In genomic region chr10:50657352-50657751, GRCm38 (mm10) we compare ENCODE assay signal across 8 mouse cellular contexts.
A peak's percentile ranks its signal among the peaks of the same experiment; 100 is the strongest.
DNase-seq lines count a peak whose midpoint lies in the region; ATAC-seq and TF ChIP-seq lines count a peak whose summit lies in the region.

No protein-coding gene starts in this region.

- ATAC-seq in heart, embryonic 11.5 days (replicated peaks; ENCODE audit: insufficient number of reproducible peaks, low FRiP score, low TSS enrichment), result no peak
- peak; percentile 71 for ATAC-seq in hindbrain, postnatal 0 days
- 0 out of 2 replicates have a peak, but pooled peaks have one; percentile 66 for ATAC-seq in midbrain, postnatal 0 days (ENCODE audit: low FRiP score)

- peak; percentile 68 for TF ChIP-seq CTCF in hindbrain, postnatal 0 days (IDR thresholded peaks at IDR 0.05; ENCODE audit: low read depth)
- TF ChIP-seq CTCF in midbrain, postnatal 0 days (IDR thresholded peaks at IDR 0.05), result peak; percentile 75

- H3K4me1 ChIP-seq in heart, embryonic 11.5 days (ENCODE audit: control insufficient read depth, insufficient read depth, low read length), result no peaks in the 10 kb centered on the region
- no peaks in the 10 kb centered on the region for H3K4me1 ChIP-seq in hindbrain, postnatal 0 days (ENCODE audit: insufficient read depth, low read length)
- no peaks in the 10 kb centered on the region for H3K4me1 ChIP-seq in midbrain, postnatal 0 days (ENCODE audit: insufficient read depth, low read length)

- peaks cover 5% of the 10 kb centered on the region; the same call in 1 of the 2 replicates for H3K36me3 ChIP-seq in heart, embryonic 11.5 days (ENCODE audit: control insufficient read depth, insufficient read depth, low read length)
- peaks cover 7% of the 10 kb centered on the region; the same call in 1 of the 2 replicates for H3K36me3 ChIP-seq in hindbrain, postnatal 0 days (ENCODE audit: insufficient read depth, low read length)
- H3K36me3 ChIP-seq in midbrain, postnatal 0 days (ENCODE audit: insufficient read depth, low read length), result 0 out of 2 replicates have a peak, but pooled peaks cover 4% of the 10 kb centered on the region

- H3K9ac ChIP-seq in heart, embryonic 11.5 days (ENCODE audit: low read depth, low read length), result no peak overlapping the region
- no peak overlapping the region for H3K9ac ChIP-seq in hindbrain, postnatal 0 days (replicated peaks; ENCODE audit: low read length)
- H3K9ac ChIP-seq in midbrain, postnatal 0 days (replicated peaks; ENCODE audit: low read length, poor library complexity, severe bottlenecking), result no peak overlapping the region

- H3K4me2 ChIP-seq in heart, embryonic 11.5 days, result no peak overlapping the region
- H3K4me2 ChIP-seq in hindbrain, postnatal 0 days (ENCODE audit: low read depth, low read length), result no peak overlapping the region
- H3K4me2 ChIP-seq in midbrain, postnatal 0 days (ENCODE audit: low read depth, low read length, poor library complexity, severe bottlenecking), result no peak overlapping the region

- H3K4me3 ChIP-seq in heart, embryonic 11.5 days (ENCODE audit: low read depth, low read length), result no peak overlapping the region
- no peak overlapping the region for H3K4me3 ChIP-seq in hindbrain, postnatal 0 days (ENCODE audit: low read length)
- no peak overlapping the region for H3K4me3 ChIP-seq in midbrain, postnatal 0 days (ENCODE audit: low read depth, low read length)

- intact Hi-C loops in left cerebral cortex, postnatal 36 days (cut with DNase I), result no loop called here

- no peaks in the 10 kb centered on the region for H3K27me3 ChIP-seq in heart, embryonic 11.5 days (ENCODE audit: control insufficient read depth, insufficient read depth, low read length)
- no peaks in the 10 kb centered on the region for H3K27me3 ChIP-seq in hindbrain, postnatal 0 days (ENCODE audit: insufficient read depth, low read length)
- no peaks in the 10 kb centered on the region for H3K27me3 ChIP-seq in midbrain, postnatal 0 days (ENCODE audit: insufficient read depth, low read length)

- DNase-seq in heart, adult 8-10 months (ENCODE audit: low spot score), result peak; percentile 4
- peak; percentile 43 for DNase-seq in CD4-positive, CD25-positive, alpha-beta regulatory T cell, adult 2 months (ENCODE audit: low read depth, low spot score)
- DNase-seq in c-Kit-positive CD71-positive TER-119-negative erythroid progenitor cells, embryonic 14.5 days (ENCODE audit: low read depth), result peak; percentile 48
- peak; percentile 69 for DNase-seq in hindbrain, postnatal 0 days (ENCODE audit: low spot score)
- DNase-seq in midbrain, postnatal 0 days (ENCODE audit: low spot score), result peak; percentile 63
- no peak for DNase-seq in adrenal gland, postnatal 25 days
- DNase-seq in left cerebral cortex, postnatal 36 days (ENCODE audit: low spot score in 2 of 2), result no peak

- no peak overlapping the region for H3K27ac ChIP-seq in heart, embryonic 11.5 days (ENCODE audit: low read depth, low read length)
- no peak overlapping the region for H3K27ac ChIP-seq in hindbrain, postnatal 0 days
- no peak overlapping the region for H3K27ac ChIP-seq in midbrain, postnatal 0 days (ENCODE audit: low read depth, low read length)

- H3K9me3 ChIP-seq in heart, embryonic 11.5 days (replicated peaks; ENCODE audit: control insufficient read depth, low read length), result no peaks in the 10 kb centered on the region
- no peaks in the 10 kb centered on the region for H3K9me3 ChIP-seq in hindbrain, postnatal 0 days (ENCODE audit: low read length)
- no peaks in the 10 kb centered on the region for H3K9me3 ChIP-seq in midbrain, postnatal 0 days (ENCODE audit: low read length)

- 41% methylated on average over 1 of the region's 1 CpGs for WGBS in heart, embryonic 11.5 days (ENCODE audit: insufficient replicate concordance)
- 40% methylated on average over 1 of the region's 1 CpGs for WGBS in hindbrain, postnatal 0 days
- 50% methylated on average over 1 of the region's 1 CpGs for WGBS in midbrain, postnatal 0 days

Comparison
In these comparisons a context has a peak if more than half of its experiments do, and no peak if none do; other contexts are left out.
1. DNase-seq: peak in heart, adult 8-10 months (single experiment), CD4-positive, CD25-positive, alpha-beta regulatory T cell, adult 2 months (single experiment), c-Kit-positive CD71-positive TER-119-negative erythroid progenitor cells, embryonic 14.5 days (single experiment), hindbrain, postnatal 0 days (single experiment) and midbrain, postnatal 0 days (single experiment); none in adrenal gland, postnatal 25 days (single experiment) and left cerebral cortex, postnatal 36 days (0 of 2).